Mouse (Mus musculus): ENCODE measurements around the gene Fam189a2.

GRCm38 (mm10) chr19:24046395-24046993 is 15.7 kb upstream of the Fam189a2 start:
- no peak for TF ChIP-seq CTCF (IDR thresholded peaks at IDR 0.05; ENCODE audit: extremely low read depth, insufficient read length, insufficient replicate concordance, low read depth, low read length)
- TF ChIP-seq POLR2A (IDR thresholded peaks at IDR 0.05; ENCODE audit: low read depth, low read length), result no peak
